In the genomic region with DNA sequence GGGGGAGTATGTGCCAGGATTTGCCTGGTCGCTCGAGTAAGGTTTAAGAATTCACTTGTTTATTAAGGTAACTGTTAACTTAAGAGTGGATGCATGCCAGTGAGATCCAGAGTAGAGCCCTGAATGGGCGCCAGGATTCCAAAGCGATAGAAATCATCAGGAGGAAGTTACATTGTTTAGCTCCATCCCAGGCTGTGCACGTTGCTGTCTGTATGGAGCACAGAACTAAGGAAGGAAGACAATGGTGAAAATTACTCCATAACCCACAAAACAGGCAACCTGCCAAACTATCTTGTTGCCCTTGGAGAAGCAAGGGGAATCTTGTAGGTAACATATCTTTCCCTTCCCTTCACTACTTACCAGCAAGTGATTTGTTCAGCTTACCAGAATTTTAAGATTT, we compare ENCODE assay signal across 14 mouse cellular contexts.
DNase-seq lines count a peak whose midpoint lies in the region; ATAC-seq and TF ChIP-seq lines count a peak whose summit lies in the region.
"Had no signal": no experiment of that assay in that cellular context is flagged by ENCODE, and none has a peak within 500 bp of the region (broad histone marks: within the 10 kb centered on the region; RNA-seq: fewer than 3 reads in every experiment).

No protein-coding gene starts in this region.

- WGBS in kidney, adult 2 months: 32% methylated on average over 5 of the region's 5 CpGs

- H3K27ac ChIP-seq in kidney, adult 2 months (ENCODE audit: insufficient read depth, low read depth, low read length): no peak overlapping the region
- H3K27ac ChIP-seq: intestine, embryonic 15.5 days; midbrain, embryonic 12.5 days had no signal

- H3K4me1 ChIP-seq in kidney, adult 2 months (ENCODE audit: control insufficient read depth, insufficient read depth, low read length): no peaks in the 10 kb centered on the region
- H3K4me1 ChIP-seq: intestine, embryonic 15.5 days had no signal

- peak; percentile 68 for ATAC-seq in granulocyte monocyte progenitor cell, adult 5-6 weeks (replicated peaks; ENCODE audit: poor library complexity, severe bottlenecking)
- ATAC-seq: intestine, embryonic 15.5 days had no signal

- no peak for TF ChIP-seq POLR2A in kidney, adult 2 months (IDR thresholded peaks at IDR 0.05; ENCODE audit: low read depth, low read length)

- no peak for TF ChIP-seq CTCF in kidney, adult 2 months (conservative IDR thresholded peaks at IDR 0.05; ENCODE audit: insufficient read depth, insufficient read length, low read depth, low read length)

- intact Hi-C loops in left cerebral cortex, postnatal 4 days (cut with DNase I): no loop called here

- DNase-seq in kidney, adult 2 months: peak; percentile 47
- DNase-seq in kidney, adult 11 months: no peak
- DNase-seq in Muller cell, postnatal 12 days (ENCODE audit: inconsistent ontology term): peak; percentile 70
- peak; percentile 61 for DNase-seq in lung, postnatal 25 days (ENCODE audit: low spot score)
- no peak for DNase-seq in left cerebral cortex, postnatal 4 days
- DNase-seq in layer of hippocampus, postnatal 10 days (ENCODE audit: low spot score in 2 of 2): no peak
- DNase-seq: adrenal gland, adult 2 months; cerebellum, adult 9-11 months; gastrocnemius, postnatal 36 days; right cerebral cortex, postnatal 25 days had no signal

- H3K36me3 ChIP-seq in kidney, adult 2 months (ENCODE audit: control insufficient read depth, insufficient read depth, low read length): no peaks in the 10 kb centered on the region; the same call in 1 of the 2 replicates
- H3K36me3 ChIP-seq: intestine, embryonic 15.5 days; midbrain, embryonic 12.5 days had no signal

- no peak overlapping the region for H3K4me3 ChIP-seq in kidney, adult 2 months (ENCODE audit: insufficient read depth, low read depth, low read length)
- H3K4me3 ChIP-seq: intestine, embryonic 15.5 days; midbrain, embryonic 12.5 days had no signal

- no peaks in the 10 kb centered on the region for H3K27me3 ChIP-seq in kidney, adult 2 months (replicated peaks; ENCODE audit: control insufficient read depth, insufficient read depth, low read length)
- H3K27me3 ChIP-seq: CH12.LX; intestine, embryonic 15.5 days had no signal

Comparison
In these comparisons a context has a peak if more than half of its experiments do, and no peak if none do; other contexts are left out.
1. DNase-seq: peak in kidney, adult 2 months (single experiment), Muller cell, postnatal 12 days (single experiment) and lung, postnatal 25 days (single experiment); none in kidney, adult 11 months (single experiment), left cerebral cortex, postnatal 4 days (single experiment) and layer of hippocampus, postnatal 10 days (0 of 2).